Mouse (Mus musculus) E14TG2a.4 (cell line): Measurements from ENCODE around the gene Rfwd3.
A peak's percentile ranks its signal among the peaks of the same experiment; 100 is the strongest.
"Not testable (repeated sequence)": the region's sequence is repeated elsewhere in the genome, so short reads cannot be mapped to it uniquely, and the experiment has no call there.

Source experiments
- H3K27me3 ChIP-seq: 2 replicates; pipeline ENCODE4 v1.6.1; 2014; ENCODE audit warnings: low read length, control low read depth; ENCODE audit not compliant: insufficient read depth
- H3K36me3 ChIP-seq: 2 replicates; pipeline ENCODE4 v1.6.1; 2014; ENCODE audit warnings: low read length, control low read depth; ENCODE audit not compliant: insufficient read depth
- H3K4me1 ChIP-seq: replicated peaks from 2 replicates; pipeline ENCODE4 v1.6.1; 2014; ENCODE audit warnings: low read depth, low read length, control low read depth
- H3K4me3 ChIP-seq: replicated peaks from 2 replicates; pipeline ENCODE4 v1.5.1; 2014; ENCODE audit warnings: mild to moderate bottlenecking, low read length
- H3K9me3 ChIP-seq: 2 replicates; pipeline ENCODE4 v1.6.1; 2014; ENCODE audit warnings: low read length, control low read depth
- CTCF ChIP-seq: conservative IDR thresholded peaks from 2 replicates; pipeline ENCODE4 v1.5.1; 2014; ENCODE audit warnings: low read length
- NANOG ChIP-seq: IDR thresholded peaks from 2 replicates; pipeline ENCODE4 v1.6.1; 2014; ENCODE audit warnings: borderline replicate concordance, low read length, mixed read lengths
- POU5F1 ChIP-seq: IDR thresholded peaks from 2 replicates; pipeline ENCODE4 v1.6.1; 2014; ENCODE audit warnings: low read length, borderline replicate concordance

The Rfwd3 gene

DNA sequence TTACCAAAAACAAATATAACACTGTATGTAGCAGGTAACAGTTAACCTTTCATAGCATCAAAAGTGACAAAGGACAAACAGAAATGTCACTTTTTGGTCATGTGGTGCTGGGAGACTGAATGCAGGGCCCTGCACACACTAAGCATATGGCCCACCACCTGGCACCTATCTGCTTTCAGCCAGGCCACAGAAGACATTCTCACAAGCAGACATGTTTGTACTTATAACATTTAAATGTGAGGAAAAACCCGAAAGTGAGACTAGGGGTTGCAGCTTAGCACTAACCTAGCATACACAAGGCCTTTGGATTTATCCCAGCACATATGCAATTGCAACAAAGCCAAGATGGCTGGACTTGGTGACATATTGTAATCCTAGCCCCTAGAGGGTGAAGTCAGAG, 2.0 kb downstream of the Rfwd3 start:
- no peaks in the 10 kb centered on the region for H3K9me3 ChIP-seq
- H3K4me1 ChIP-seq = peaks cover 46% of the 10 kb centered on the region
- peaks cover 45% of the 10 kb centered on the region for H3K36me3 ChIP-seq
- H3K4me3 ChIP-seq = 0 out of 2 replicates have a peak overlapping the region, but pooled peaks have one; percentile 95
- no peak for TF ChIP-seq CTCF
- H3K27me3 ChIP-seq = no peaks in the 10 kb centered on the region

DNA sequence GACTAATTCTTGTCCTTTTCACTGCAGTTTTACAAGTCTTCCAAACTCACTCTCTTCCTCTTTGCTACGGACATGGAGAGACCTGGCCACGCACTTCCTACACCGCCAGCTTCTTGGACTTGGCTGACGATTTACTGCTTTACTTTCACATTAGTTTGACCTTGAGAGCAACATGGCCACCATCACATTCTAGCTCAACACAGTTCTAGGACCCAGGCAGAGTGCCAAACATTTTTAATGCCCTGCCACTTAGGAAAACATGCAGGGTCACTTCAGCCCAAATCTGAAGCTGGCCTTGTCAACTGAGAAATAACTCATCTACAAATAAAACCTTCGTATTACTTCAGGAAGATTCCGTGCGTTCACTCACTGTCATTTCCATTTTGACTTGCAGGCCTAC, 8.3 kb downstream of the Rfwd3 start:
- peaks cover 96% of the 10 kb centered on the region for H3K36me3 ChIP-seq
- no peaks in the 10 kb centered on the region for H3K9me3 ChIP-seq
- H3K4me1 ChIP-seq = peaks cover 42% of the 10 kb centered on the region
- no peaks in the 10 kb centered on the region for H3K27me3 ChIP-seq
- TF ChIP-seq CTCF (no peak), NANOG (no peak), POU5F1 (no peak)
- no peak overlapping the region for H3K4me3 ChIP-seq

DNA sequence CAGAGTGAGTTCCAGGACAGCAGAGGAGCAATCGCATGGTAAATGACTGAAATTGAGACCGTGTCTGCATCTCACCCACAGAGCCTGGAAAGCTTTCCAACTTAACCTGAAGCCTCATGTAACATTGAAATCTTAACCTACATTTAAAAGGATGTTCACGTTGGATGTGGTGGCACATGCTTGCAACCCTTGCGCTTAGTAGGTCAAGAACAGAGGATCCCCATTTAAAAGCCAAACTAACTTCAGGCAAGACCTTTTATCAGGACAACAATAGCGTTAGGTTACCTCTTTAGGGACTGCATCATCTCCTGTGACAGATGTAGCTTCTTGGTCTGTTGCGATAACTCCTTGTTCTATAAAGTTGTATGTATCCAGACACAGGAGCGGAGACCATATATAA, 9.4 kb downstream of the Rfwd3 start:
- TF ChIP-seq NANOG = no peak
- TF ChIP-seq POU5F1 = no peak
- TF ChIP-seq CTCF = no peak
- Histone ChIP-seq H3K27me3 (no peaks in the 10 kb centered on the region), H3K36me3 (peaks cover 97% of the 10 kb centered on the region), H3K4me1 (peaks cover 38% of the 10 kb centered on the region), H3K9me3 (no peaks in the 10 kb centered on the region), H3K4me3 (no peak overlapping the region)

DNA sequence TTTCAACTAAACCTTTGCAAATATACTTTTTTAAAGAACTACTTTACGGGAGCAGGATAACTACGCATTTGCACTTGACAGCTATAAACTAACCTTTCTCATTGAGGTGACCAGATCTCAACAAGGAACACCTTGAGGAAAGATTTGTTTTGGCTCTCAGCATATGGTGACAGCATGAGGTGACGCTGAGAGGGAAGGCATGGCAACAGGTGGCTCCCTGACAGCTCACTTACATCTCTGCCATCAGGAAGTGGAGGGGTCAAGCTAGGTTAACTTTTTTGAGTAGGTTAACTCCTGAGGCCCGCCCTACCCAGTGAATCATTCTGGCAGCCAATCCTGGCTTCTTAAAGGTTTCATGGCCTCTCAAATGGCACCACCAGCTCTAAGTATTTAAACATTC, 14.4 kb downstream of the Rfwd3 start:
- Histone ChIP-seq H3K4me1 (peaks cover 40% of the 10 kb centered on the region), H3K27me3 (no peaks in the 10 kb centered on the region), H3K36me3 (peaks cover 96% of the 10 kb centered on the region), H3K4me3 (no peak overlapping the region), H3K9me3 (no peaks in the 10 kb centered on the region)
- TF ChIP-seq CTCF (no peak), POU5F1 (no peak), NANOG (no peak)

DNA sequence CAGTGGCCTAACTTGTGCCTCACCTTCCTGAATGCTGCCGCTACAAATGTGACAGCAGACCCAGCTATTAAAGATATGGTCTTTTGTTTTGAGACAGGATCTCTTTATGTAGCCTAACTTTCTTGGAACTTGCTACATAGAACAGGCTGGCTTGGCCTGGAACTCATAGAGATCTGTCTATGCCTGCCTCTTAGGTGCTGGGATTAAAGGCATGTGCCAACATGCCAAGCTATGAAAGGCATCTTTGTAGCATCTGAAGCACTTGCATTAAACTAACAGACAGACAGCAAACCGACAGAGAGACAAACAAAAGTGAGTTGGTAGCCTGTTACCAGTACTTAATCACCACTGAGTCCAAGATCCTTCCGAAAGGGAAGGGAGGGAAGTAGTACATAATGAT, 17.9 kb downstream of the Rfwd3 start:
- peaks cover 96% of the 10 kb centered on the region for H3K36me3 ChIP-seq
- no peaks in the 10 kb centered on the region for H3K9me3 ChIP-seq
- no peaks in the 10 kb centered on the region for H3K27me3 ChIP-seq
- TF ChIP-seq POU5F1 (no peak), NANOG (no peak), CTCF (no peak)
- H3K4me3 ChIP-seq = no peak overlapping the region
- H3K4me1 ChIP-seq = peaks cover 32% of the 10 kb centered on the region

DNA sequence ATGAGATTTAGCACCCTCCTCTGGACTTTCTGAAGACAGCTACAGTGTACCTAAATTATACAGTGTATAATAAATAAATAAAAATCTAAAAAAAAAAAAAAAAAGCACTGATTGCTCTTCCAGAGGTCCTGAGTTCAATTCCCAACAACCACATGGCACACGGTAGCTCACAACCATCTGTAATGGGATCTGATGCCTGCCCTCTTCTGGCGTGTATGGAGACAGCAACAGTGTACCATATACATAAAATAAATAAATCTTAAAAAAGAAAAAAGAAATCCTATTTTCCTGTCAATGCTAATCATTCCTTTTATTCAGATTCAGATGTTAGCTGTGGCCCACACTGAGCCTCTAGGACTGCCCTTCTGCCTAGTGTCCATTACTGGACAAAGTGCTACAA, 31.7 kb downstream of the Rfwd3 start:
- no peak for TF ChIP-seq NANOG
- 0 out of 2 replicates have a peak, but pooled peaks have one; percentile 11 for TF ChIP-seq CTCF
- TF ChIP-seq POU5F1 = no peak
- Histone ChIP-seq H3K27me3 (no peaks in the 10 kb centered on the region), H3K4me3 (no peak overlapping the region), H3K9me3 (no peaks in the 10 kb centered on the region), H3K4me1 (no peaks in the 10 kb centered on the region), H3K36me3 (peaks cover 22% of the 10 kb centered on the region)

DNA sequence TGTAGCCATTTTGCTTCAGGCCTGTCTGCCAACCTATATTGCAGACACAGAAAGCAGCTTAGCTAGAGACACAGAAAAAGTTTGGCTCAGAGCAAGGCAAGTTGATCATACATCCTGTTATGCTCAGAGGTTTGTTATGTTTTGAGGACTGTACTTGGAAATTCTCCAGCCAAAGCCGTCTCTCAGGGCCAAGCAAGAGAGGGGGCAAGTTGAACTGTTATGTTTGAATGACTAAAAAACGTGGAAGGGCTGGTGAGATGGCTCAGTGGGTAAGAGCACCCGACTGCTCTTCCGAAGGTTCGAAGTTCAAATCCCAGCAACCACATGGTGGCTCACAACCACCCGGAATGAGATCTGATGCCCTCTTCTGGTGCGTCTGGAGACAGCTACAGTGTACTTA, 33.9 kb downstream of the Rfwd3 start:
- H3K36me3 ChIP-seq, H3K4me3 ChIP-seq, H3K4me1 ChIP-seq, H3K9me3 ChIP-seq: not testable (repeated sequence)
- H3K27me3 ChIP-seq = peaks cover 11% of the 10 kb centered on the region

DNA sequence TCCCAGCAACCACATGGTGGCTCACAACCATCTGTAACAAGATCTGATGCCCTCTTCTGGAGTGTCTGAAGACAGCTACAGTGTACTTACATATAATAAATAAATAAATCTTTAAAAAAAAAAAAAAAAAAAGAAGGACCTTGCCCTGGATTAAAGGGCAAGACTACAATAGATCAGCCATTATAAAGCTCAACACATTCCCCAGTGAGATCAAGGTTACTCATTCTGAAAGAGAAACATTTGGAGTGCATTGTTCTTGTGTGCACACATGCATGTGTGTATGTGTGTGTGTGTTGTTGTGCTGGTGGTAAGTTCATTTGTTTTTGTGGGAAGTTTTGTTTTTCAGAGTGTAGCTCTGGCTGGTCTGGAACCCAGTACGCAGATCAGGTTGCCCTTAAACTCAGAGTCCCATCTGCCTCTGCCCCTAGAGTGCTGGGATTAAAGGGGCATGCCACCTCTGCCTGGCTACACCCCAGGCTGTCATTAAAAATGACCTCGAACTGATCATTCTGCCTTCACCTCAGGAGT, 35.3 kb downstream of the Rfwd3 start:
- Histone ChIP-seq H3K4me1 (peaks cover 2% of the 10 kb centered on the region; the same call in 1 of the 2 replicates), H3K9me3 (no peaks in the 10 kb centered on the region), H3K4me3 (no peak overlapping the region), H3K27me3 (peaks cover 19% of the 10 kb centered on the region), H3K36me3 (no peaks in the 10 kb centered on the region)
- TF ChIP-seq POU5F1 = no peak
- no peak for TF ChIP-seq NANOG
- TF ChIP-seq CTCF = no peak

DNA sequence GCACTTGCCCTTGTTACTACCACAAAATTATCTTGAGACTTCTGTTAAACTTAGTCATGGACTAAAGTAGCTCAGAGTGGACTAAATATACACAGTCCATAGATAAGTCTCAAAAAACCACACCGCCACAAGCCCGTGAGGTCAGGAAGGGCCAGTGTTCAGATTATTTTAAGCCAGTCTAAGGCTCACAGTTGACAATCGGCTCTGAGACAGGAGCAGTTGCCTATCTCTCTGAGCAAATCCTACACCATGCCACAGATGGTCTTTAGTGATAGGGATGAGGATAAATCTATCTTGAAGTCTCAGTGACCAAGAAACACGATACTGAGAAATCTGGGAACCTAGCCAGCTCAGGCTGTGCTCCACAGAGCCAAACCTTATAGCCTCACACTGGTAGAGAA, 38.0 kb downstream of the Rfwd3 start:
- no peaks in the 10 kb centered on the region for H3K36me3 ChIP-seq
- H3K4me1 ChIP-seq = peaks cover 12% of the 10 kb centered on the region
- no peak overlapping the region for H3K4me3 ChIP-seq
- TF ChIP-seq POU5F1 (no peak), NANOG (no peak), CTCF (no peak)
- H3K27me3 ChIP-seq = peaks cover 20% of the 10 kb centered on the region
- no peaks in the 10 kb centered on the region for H3K9me3 ChIP-seq
